Mouse (Mus musculus) kidney, embryonic 14.5 days (tissue): ENCODE measurements around the gene Hccs. TPM values are rescaled to one million over a fixed set of nuclear protein-coding genes. Genes with fewer than 3 reads are reported as not detected.
"Not testable (repeated sequence)": the region's sequence is repeated elsewhere in the genome, so short reads cannot be mapped to it uniquely, and the experiment has no call there.

ENCODE experiments used
- ATAC-seq: fragments of 200-750 bp; cut with Nextera tagmentation; 2 replicates; pipeline ENCODE4 v1.8.0; 2017; ENCODE audit warnings: moderate number of reproducible peaks, mild to moderate bottlenecking, moderate TSS enrichment, moderate library complexity; ENCODE audit not compliant: low FRiP score, low TSS enrichment
- H3K27ac ChIP-seq: fragments of 300-500 bp; sonication (generic); 2 replicates; pipeline ENCODE4 v1.5.1; 2014; ENCODE audit warnings: low read depth, mild to moderate bottlenecking, low read length, moderate library complexity, mixed read lengths
- H3K27me3 ChIP-seq: fragments of 300-500 bp; sonication (generic); 2 replicates; pipeline ENCODE4 v1.6.1; 2014; ENCODE audit warnings: mild to moderate bottlenecking, low read length; ENCODE audit not compliant: control insufficient read depth, insufficient read depth
- H3K36me3 ChIP-seq: fragments of 300-500 bp; sonication (generic); 2 replicates; pipeline ENCODE4 v1.6.1; 2014; ENCODE audit warnings: low read length, mixed read lengths; ENCODE audit not compliant: control insufficient read depth, insufficient read depth
- H3K4me1 ChIP-seq: fragments of 300-500 bp; sonication (generic); 2 replicates; pipeline ENCODE4 v1.6.1; 2014; ENCODE audit warnings: low read length, mixed read lengths; ENCODE audit not compliant: control insufficient read depth, insufficient read depth
- H3K4me2 ChIP-seq: fragments of 300-500 bp; sonication (generic); replicated peaks from 2 replicates; pipeline ENCODE4 v1.6.1; 2014; ENCODE audit warnings: low read depth, mild to moderate bottlenecking, low read length
- H3K4me3 ChIP-seq: fragments of 300-500 bp; sonication (generic); 2 replicates; pipeline ENCODE4 v1.5.1; 2014; ENCODE audit warnings: mild to moderate bottlenecking, low read length
- H3K9ac ChIP-seq: fragments of 300-500 bp; sonication (generic); 2 replicates; pipeline ENCODE4 v1.6.1; 2014; ENCODE audit warnings: low read depth, mild to moderate bottlenecking, low read length, moderate library complexity
- H3K9me3 ChIP-seq: fragments of 300-500 bp; sonication (generic); 2 replicates; pipeline ENCODE4 v1.6.1; 2016; ENCODE audit warnings: low read length; ENCODE audit not compliant: control insufficient read depth
- WGBS: fragments of 180-500 bp; shearing (Covaris S2); extraction: QIAGEN DNeasy Blood & Tissue Kit; methylation state at CpG from one replicate; pipeline ENCODE4 v1.1.7; 2014; 5-methylcytosine and 5-hydroxymethylcytosine counted together
- polyA plus RNA-seq: library from polyadenylated mRNA; unstranded; fragments of >200 nt; fragmentation: Nextera tagmentation; extraction: Ambion mirVana; gene quantifications from 2 replicates; pipeline ENCODE4 v1.2.1, GENCODE M21; 2014

The Hccs gene
- 30.6 and 37.7 TPM in 2 replicates for polyA plus RNA-seq

GRCm38 (mm10) chrX:169319945-169320667 lies at the start of gene Hccs:
Hccs (minus strand) TSS chrX:169320372.
- Histone ChIP-seq H3K27me3 (no peaks in the 10 kb centered on the region), H3K36me3 (peaks cover 2% of the 10 kb centered on the region; the same call in 1 of the 2 replicates), H3K9me3 (no peaks in the 10 kb centered on the region), H3K4me1 (no peaks in the 10 kb centered on the region), H3K27ac (peak within 1 kb of the TSS; percentile 78), H3K4me2 (peak within 1 kb of the TSS; percentile 44), H3K9ac (peak within 1 kb of the TSS; percentile 66), H3K4me3 (peak within 1 kb of the TSS; percentile 53)
- ATAC-seq, result peak; percentile 100
- 39% methylated on average over 94 of the region's 97 CpGs for WGBS

GRCm38 (mm10) chrX:169357146-169357772 lies 37.1 kb upstream of the Hccs start:
- Histone ChIP-seq H3K9ac (no peak overlapping the region), H3K9me3 (no peaks in the 10 kb centered on the region), H3K4me1 (no peaks in the 10 kb centered on the region), H3K27ac (no peak overlapping the region), H3K4me2 (no peak overlapping the region), H3K36me3 (no peaks in the 10 kb centered on the region), H3K4me3 (no peak overlapping the region), H3K27me3 (no peaks in the 10 kb centered on the region)
- WGBS, result 68% methylated on average over 4 of the region's 4 CpGs
- no peak for ATAC-seq

GRCm38 (mm10) chrX:169338213-169338612 lies 18.0 kb upstream of the Hccs start:
- H3K9ac ChIP-seq, result no peak overlapping the region
- no peaks in the 10 kb centered on the region for H3K27me3 ChIP-seq
- 78% methylated on average over 3 of the region's 3 CpGs for WGBS
- H3K4me2 ChIP-seq, result no peak overlapping the region
- ATAC-seq, result no peak
- no peaks in the 10 kb centered on the region for H3K4me1 ChIP-seq
- H3K4me3 ChIP-seq, result no peak overlapping the region
- no peaks in the 10 kb centered on the region for H3K36me3 ChIP-seq
- H3K9me3 ChIP-seq, result no peaks in the 10 kb centered on the region
- H3K27ac ChIP-seq, result no peak overlapping the region

- no peak overlapping the region for H3K4me3 ChIP-seq
- no peak overlapping the region for H3K9ac ChIP-seq
- H3K27ac ChIP-seq, result no peak overlapping the region
- no peak for ATAC-seq
- H3K4me1 ChIP-seq, result no peaks in the 10 kb centered on the region
- H3K9me3 ChIP-seq, result no peaks in the 10 kb centered on the region
- no peaks in the 10 kb centered on the region for H3K36me3 ChIP-seq
- H3K27me3 ChIP-seq, result no peaks in the 10 kb centered on the region
- no peak overlapping the region for H3K4me2 ChIP-seq
Observed at GRCm38 (mm10) chrX:169337559-169337958, 17.4 kb upstream of the Hccs start.

- H3K9ac ChIP-seq, result no peak overlapping the region
- H3K4me3 ChIP-seq, result no peak overlapping the region
- no peak overlapping the region for H3K4me2 ChIP-seq
- ATAC-seq, result no peak
- no peaks in the 10 kb centered on the region for H3K4me1 ChIP-seq
- WGBS, result 33% methylated on average over 3 of the region's 3 CpGs
- no peaks in the 10 kb centered on the region for H3K36me3 ChIP-seq
- no peaks in the 10 kb centered on the region for H3K9me3 ChIP-seq
- H3K27me3 ChIP-seq, result no peaks in the 10 kb centered on the region; the same call in 1 of the 2 replicates
- no peak overlapping the region for H3K27ac ChIP-seq
Observed at GRCm38 (mm10) chrX:169332264-169332663, 12.1 kb upstream of the Hccs start.

- no peaks in the 10 kb centered on the region for H3K36me3 ChIP-seq
- 88% methylated on average over 3 of the region's 3 CpGs for WGBS
Observed at GRCm38 (mm10) chrX:169325929-169326595, 5.9 kb upstream of the Hccs start.

GRCm38 (mm10) chrX:169320668-169321005 lies 465 bp upstream of the Hccs start:
- WGBS, result 41% methylated on average over 15 of the region's 15 CpGs
- Histone ChIP-seq H3K9ac (0 out of 2 replicates have a peak overlapping the region, but pooled peaks have one; percentile 66), H3K4me2 (peak overlapping the region; percentile 25; the same call in 1 of the 2 replicates), H3K4me3 (peak overlapping the region; percentile 53)
- not testable (repeated sequence) for H3K9me3 ChIP-seq, H3K36me3 ChIP-seq, H3K4me1 ChIP-seq, H3K27ac ChIP-seq, ATAC-seq, H3K27me3 ChIP-seq

More at GRCm38 (mm10) chrX:169325929-169326595, 5.9 kb upstream of the Hccs start:
- Histone ChIP-seq H3K27me3 (no peaks in the 10 kb centered on the region), H3K9me3 (no peaks in the 10 kb centered on the region), H3K4me2 (no peak overlapping the region), H3K9ac (no peak overlapping the region), H3K4me3 (no peak overlapping the region), H3K27ac (no peak overlapping the region), H3K4me1 (no peaks in the 10 kb centered on the region)
- no peak for ATAC-seq

GRCm38 (mm10) chrX:169319066-169319760 lies 959 bp downstream of the Hccs start:
- peak overlapping the region; percentile 53 for H3K4me3 ChIP-seq
- no peaks in the 10 kb centered on the region for H3K4me1 ChIP-seq
- peak overlapping the region; percentile 44 for H3K4me2 ChIP-seq
- no peak overlapping the region for H3K27ac ChIP-seq
- no peaks in the 10 kb centered on the region for H3K9me3 ChIP-seq
- no peaks in the 10 kb centered on the region for H3K27me3 ChIP-seq
- peaks cover 2% of the 10 kb centered on the region; the same call in 1 of the 2 replicates for H3K36me3 ChIP-seq
- no peak for ATAC-seq
- H3K9ac ChIP-seq, result peak overlapping the region; percentile 66
- WGBS, result 56% methylated on average over 12 of the region's 12 CpGs
